Mouse (Mus musculus) stomach, embryonic 14.5 days (tissue): Measurements from ENCODE around the gene Nptn. TPM values are rescaled to one million over a fixed set of nuclear protein-coding genes. Genes with fewer than 3 reads are reported as not detected.

Experiments used
- ATAC-seq: fragments of 200-750 bp; cut with Nextera tagmentation; 2 replicates; pipeline ENCODE4 v1.8.0; 2017; ENCODE audit warnings: low read depth, moderate TSS enrichment; ENCODE audit not compliant: insufficient number of reproducible peaks, insufficient read depth, low FRiP score
- H3K27ac ChIP-seq: fragments of 300-500 bp; sonication (generic); 2 replicates; pipeline ENCODE4 v1.5.1; 2014; ENCODE audit warnings: mild to moderate bottlenecking, low read length, moderate library complexity, mixed read lengths
- H3K27me3 ChIP-seq: fragments of 300-500 bp; sonication (generic); 2 replicates; pipeline ENCODE4 v1.6.1; 2014; ENCODE audit warnings: low read length, control low read depth, mixed read lengths; ENCODE audit not compliant: control insufficient read depth, insufficient read depth
- H3K36me3 ChIP-seq: fragments of 300-500 bp; sonication (generic); 2 replicates; pipeline ENCODE4 v1.6.1; 2014; ENCODE audit warnings: mild to moderate bottlenecking, control low read depth, low read length, moderate library complexity, mixed read lengths; ENCODE audit not compliant: control insufficient read depth, insufficient read depth
- H3K4me1 ChIP-seq: fragments of 300-500 bp; sonication (generic); 2 replicates; pipeline ENCODE4 v1.6.1; 2014; ENCODE audit warnings: low read length, control low read depth, mixed read lengths; ENCODE audit not compliant: control insufficient read depth, insufficient read depth
- H3K4me2 ChIP-seq: fragments of 300-500 bp; sonication (generic); replicated peaks from 2 replicates; pipeline ENCODE4 v1.6.1; 2014; ENCODE audit warnings: low read depth, low read length, control low read depth
- H3K4me3 ChIP-seq: fragments of 300-500 bp; sonication (generic); 2 replicates; pipeline ENCODE4 v1.5.1; 2014; ENCODE audit warnings: low read depth, low read length, control low read depth
- H3K9ac ChIP-seq: fragments of 300-500 bp; sonication (generic); replicated peaks from 2 replicates; pipeline ENCODE4 v1.6.1; 2014; ENCODE audit warnings: low read depth, mild to moderate bottlenecking, control low read depth, low read length, moderate library complexity, mixed read lengths
- H3K9me3 ChIP-seq: fragments of 300-500 bp; sonication (generic); 2 replicates; pipeline ENCODE4 v1.6.1; 2016; ENCODE audit warnings: low read depth, low read length, control low read depth; ENCODE audit not compliant: control insufficient read depth
- WGBS: fragments of 180-500 bp; shearing (Covaris S2); extraction: QIAGEN DNeasy Blood & Tissue Kit; methylation state at CpG from one replicate; pipeline ENCODE4 v1.1.7; 2014; 5-methylcytosine and 5-hydroxymethylcytosine counted together
- polyA plus RNA-seq: library from polyadenylated mRNA; unstranded; fragments of >200 nt; fragmentation: Nextera tagmentation; extraction: Ambion mirVana; gene quantifications from 2 replicates; pipeline ENCODE4 v1.2.1, GENCODE M21; 2014

Nptn gene
- polyA plus RNA-seq, 1 experiment from 2014 or later, result 152 TPM

DNA sequence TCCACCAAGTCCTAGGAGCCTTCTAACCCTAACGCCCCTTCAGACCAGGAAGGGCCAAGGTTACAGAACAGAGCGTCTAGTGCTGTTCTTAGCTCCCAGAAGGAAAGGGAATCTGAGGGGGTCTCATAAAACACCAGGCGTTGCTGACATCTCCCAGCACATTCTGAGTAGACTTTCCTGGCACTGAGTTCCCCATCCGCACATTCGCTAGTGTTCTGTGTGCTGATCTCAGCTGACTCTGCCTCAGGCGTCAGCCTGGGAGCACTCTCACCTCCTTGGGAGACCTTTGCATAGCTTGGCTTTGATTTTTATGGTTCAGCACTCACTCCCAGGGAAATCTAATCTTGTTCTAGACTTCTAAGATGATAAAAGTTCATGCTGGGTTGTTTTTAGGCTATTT lies 93.3 kb downstream of the Nptn start:
- 66% methylated on average over 6 of the region's 6 CpGs for WGBS
- H3K9me3 ChIP-seq, result no peaks in the 10 kb centered on the region
- H3K4me1 ChIP-seq, result no peaks in the 10 kb centered on the region
- H3K27me3 ChIP-seq, result no peaks in the 10 kb centered on the region
- no peak overlapping the region for H3K4me3 ChIP-seq
- no peak for ATAC-seq
- H3K27ac ChIP-seq, result no peak overlapping the region
- no peak overlapping the region for H3K4me2 ChIP-seq
- no peak overlapping the region for H3K9ac ChIP-seq
- no peaks in the 10 kb centered on the region for H3K36me3 ChIP-seq

DNA sequence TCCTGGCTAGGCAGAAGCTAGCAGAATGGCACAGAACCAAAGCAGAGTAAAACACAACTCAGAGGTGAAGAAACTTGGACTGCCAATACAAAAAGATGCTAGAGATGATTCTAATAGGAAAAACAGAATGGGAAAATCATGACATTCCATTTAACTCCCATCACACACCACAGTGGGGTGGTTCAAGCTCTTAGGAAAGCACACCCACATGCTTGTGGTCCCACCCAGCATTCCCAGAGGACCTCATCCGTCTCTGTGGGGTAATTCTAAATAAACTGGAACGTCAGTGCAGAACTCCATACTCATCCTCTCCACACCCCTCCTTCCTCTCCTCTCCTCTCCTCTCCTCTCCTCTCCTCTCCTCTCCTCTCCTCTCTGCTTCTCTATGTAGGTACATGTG lies 99.4 kb downstream of the Nptn start:
- Histone ChIP-seq H3K4me3 (no peak overlapping the region), H3K36me3 (no peaks in the 10 kb centered on the region), H3K4me2 (no peak overlapping the region), H3K27me3 (no peaks in the 10 kb centered on the region), H3K9me3 (no peaks in the 10 kb centered on the region), H3K4me1 (no peaks in the 10 kb centered on the region), H3K9ac (no peak overlapping the region), H3K27ac (no peak overlapping the region)
- ATAC-seq, result no peak
- 40% methylated on average over 2 of the region's 2 CpGs for WGBS

DNA sequence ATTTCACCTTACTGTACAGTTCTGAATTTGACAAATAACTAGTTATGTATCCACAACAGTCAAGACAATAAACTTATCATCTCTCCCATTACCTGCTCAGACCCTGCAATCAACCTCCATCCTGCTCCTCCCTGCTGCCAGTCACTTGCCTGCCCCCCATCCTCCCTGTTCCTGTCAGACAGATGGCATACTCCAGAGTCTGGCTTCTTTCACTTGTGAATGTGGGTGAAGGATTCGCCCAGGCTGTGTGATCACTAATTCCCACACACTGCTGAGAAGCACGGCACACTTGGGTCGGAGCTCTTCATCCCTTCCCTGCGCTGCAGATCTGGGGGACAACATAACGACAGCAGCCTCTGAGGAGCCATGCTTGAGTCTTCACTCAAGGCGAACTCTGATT lies 100.1 kb downstream of the Nptn start:
- Histone ChIP-seq H3K36me3 (no peaks in the 10 kb centered on the region), H3K27me3 (no peaks in the 10 kb centered on the region), H3K9me3 (no peaks in the 10 kb centered on the region), H3K27ac (no peak overlapping the region), H3K9ac (no peak overlapping the region), H3K4me1 (no peaks in the 10 kb centered on the region; the same call in 1 of the 2 replicates), H3K4me2 (no peak overlapping the region), H3K4me3 (no peak overlapping the region)
- 63% methylated on average over 6 of the region's 6 CpGs for WGBS
- no peak for ATAC-seq

DNA sequence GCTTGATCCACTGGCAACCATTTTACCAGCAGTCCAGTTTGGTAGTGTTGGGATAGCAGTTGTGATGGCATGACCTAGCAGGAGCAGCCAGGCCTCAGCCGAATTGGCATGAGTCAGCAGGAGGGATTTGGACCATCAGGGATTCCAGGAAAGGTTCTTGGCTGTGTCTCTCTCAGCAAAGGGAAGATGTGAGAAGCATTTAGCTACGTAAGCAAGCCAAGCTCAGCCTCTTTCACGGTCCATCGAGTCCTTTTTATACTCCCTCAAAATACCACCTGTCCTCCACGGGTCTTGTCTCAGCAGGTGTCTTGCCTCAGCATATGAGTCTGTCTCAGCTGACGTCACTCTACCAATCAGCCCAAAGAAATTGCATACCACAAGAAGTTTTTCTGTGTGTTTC lies 101.3 kb downstream of the Nptn start:
- H3K27me3 ChIP-seq, result no peaks in the 10 kb centered on the region
- H3K4me1 ChIP-seq, result no peaks in the 10 kb centered on the region; the same call in 1 of the 2 replicates
- H3K27ac ChIP-seq, result no peak overlapping the region
- no peak overlapping the region for H3K4me3 ChIP-seq
- H3K36me3 ChIP-seq, result no peaks in the 10 kb centered on the region
- no peak overlapping the region for H3K9ac ChIP-seq
- 64% methylated on average over 6 of the region's 6 CpGs for WGBS
- no peaks in the 10 kb centered on the region for H3K9me3 ChIP-seq
- H3K4me2 ChIP-seq, result no peak overlapping the region
- no peak for ATAC-seq

DNA sequence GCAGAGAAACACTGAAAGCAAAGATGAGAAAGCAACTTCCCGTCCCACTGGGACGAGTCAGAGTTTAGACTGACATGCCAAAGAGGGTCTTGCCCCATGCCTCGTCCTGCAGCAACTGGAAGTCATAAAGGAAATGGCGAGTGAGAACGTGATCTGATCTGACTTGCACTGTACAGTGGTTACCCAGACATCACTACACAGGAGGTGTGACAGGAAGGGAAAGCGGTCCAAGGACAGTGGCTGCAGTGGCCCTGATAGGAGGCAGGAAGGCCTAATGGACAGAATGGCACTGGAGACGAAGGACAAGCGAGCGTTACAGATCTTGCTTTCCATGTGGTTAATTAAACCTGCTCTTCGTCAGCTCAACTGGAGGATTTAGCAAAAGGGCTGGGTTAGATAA lies 103.2 kb downstream of the Nptn start:
- H3K4me1 ChIP-seq, result no peaks in the 10 kb centered on the region; the same call in 1 of the 2 replicates
- H3K4me3 ChIP-seq, result no peak overlapping the region
- no peaks in the 10 kb centered on the region for H3K9me3 ChIP-seq
- ATAC-seq, result no peak
- 85% methylated on average over 10 of the region's 10 CpGs for WGBS
- H3K9ac ChIP-seq, result no peak overlapping the region
- H3K36me3 ChIP-seq, result no peaks in the 10 kb centered on the region
- no peak overlapping the region for H3K27ac ChIP-seq
- H3K4me2 ChIP-seq, result no peak overlapping the region
- no peaks in the 10 kb centered on the region for H3K27me3 ChIP-seq

DNA sequence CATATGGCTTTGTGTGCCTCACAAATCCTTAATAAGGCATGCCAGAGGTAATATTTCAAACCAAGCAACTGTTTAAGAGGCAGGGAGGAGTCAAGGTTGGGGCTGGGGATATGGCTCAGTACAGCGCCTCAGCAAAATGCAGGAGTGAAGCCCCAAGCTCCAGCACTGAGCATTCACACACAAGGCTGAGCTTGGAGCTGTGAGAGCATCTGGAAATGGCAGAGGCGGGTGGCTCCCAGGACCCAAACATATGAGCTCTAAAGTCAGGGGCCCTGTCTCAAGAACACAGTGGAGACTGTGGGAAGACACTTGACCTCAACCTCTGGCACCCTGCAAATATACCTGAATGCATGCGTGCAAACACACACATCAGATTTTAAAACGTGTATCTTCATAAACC lies 106.0 kb downstream of the Nptn start:
- Histone ChIP-seq H3K4me2 (no peak overlapping the region), H3K27ac (no peak overlapping the region), H3K4me1 (no peaks in the 10 kb centered on the region; the same call in 1 of the 2 replicates), H3K4me3 (no peak overlapping the region), H3K27me3 (no peaks in the 10 kb centered on the region), H3K36me3 (no peaks in the 10 kb centered on the region), H3K9me3 (no peaks in the 10 kb centered on the region), H3K9ac (no peak overlapping the region)
- ATAC-seq, result no peak
- 73% methylated on average over 4 of the region's 4 CpGs for WGBS

DNA sequence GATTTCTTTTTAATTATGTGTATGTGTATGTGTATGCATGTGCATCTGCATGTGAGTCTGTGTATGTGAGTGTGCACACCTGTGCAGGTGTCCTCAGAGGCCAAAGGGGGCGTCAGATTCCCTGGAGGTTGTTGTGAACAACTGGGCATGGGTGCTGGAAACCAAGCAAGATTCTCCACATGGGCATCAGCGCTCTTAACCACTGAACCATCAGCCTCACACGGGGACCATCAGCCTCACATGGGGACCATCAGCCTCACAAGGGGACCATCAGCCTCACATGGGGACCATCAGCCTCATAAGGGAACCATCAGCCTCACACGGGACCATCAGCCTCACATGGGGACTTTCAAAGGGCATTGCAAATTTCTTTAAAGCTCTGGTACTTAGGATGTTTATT lies 108.7 kb downstream of the Nptn start:
- H3K9me3 ChIP-seq, result no peaks in the 10 kb centered on the region
- no peak overlapping the region for H3K9ac ChIP-seq
- no peak overlapping the region for H3K27ac ChIP-seq
- no peaks in the 10 kb centered on the region for H3K27me3 ChIP-seq
- ATAC-seq, result no peak
- H3K4me3 ChIP-seq, result no peak overlapping the region
- WGBS, result 76% methylated on average over 4 of the region's 4 CpGs
- no peak overlapping the region for H3K4me2 ChIP-seq
- no peaks in the 10 kb centered on the region for H3K36me3 ChIP-seq
- H3K4me1 ChIP-seq, result no peaks in the 10 kb centered on the region; the same call in 1 of the 2 replicates

DNA sequence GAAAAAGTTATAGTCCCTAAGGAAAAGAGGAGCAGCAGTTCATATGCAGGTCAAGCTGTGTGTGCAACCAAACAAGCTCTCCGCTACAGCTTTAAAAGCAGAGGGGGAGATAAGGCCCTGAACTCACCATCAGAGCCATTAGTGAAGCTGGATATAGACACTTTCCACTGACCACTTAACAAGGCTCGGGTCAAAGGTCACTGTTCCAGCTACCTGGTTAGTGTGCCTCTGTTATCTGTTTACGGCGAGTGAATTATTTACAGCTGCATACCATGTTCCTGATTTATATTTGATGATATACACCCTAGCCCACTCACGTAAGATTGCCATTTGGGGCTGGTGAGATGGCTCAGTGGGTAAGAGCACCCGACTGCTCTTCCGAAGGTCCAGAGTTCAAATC lies 109.4 kb downstream of the Nptn start:
- no peaks in the 10 kb centered on the region; the same call in 1 of the 2 replicates for H3K4me1 ChIP-seq
- no peaks in the 10 kb centered on the region for H3K9me3 ChIP-seq
- H3K27ac ChIP-seq, result no peak overlapping the region
- no peak overlapping the region for H3K9ac ChIP-seq
- ATAC-seq, result no peak
- H3K4me2 ChIP-seq, result no peak overlapping the region
- H3K27me3 ChIP-seq, result no peaks in the 10 kb centered on the region
- H3K36me3 ChIP-seq, result no peaks in the 10 kb centered on the region
- 70% methylated on average over 7 of the region's 7 CpGs for WGBS
- no peak overlapping the region for H3K4me3 ChIP-seq

DNA sequence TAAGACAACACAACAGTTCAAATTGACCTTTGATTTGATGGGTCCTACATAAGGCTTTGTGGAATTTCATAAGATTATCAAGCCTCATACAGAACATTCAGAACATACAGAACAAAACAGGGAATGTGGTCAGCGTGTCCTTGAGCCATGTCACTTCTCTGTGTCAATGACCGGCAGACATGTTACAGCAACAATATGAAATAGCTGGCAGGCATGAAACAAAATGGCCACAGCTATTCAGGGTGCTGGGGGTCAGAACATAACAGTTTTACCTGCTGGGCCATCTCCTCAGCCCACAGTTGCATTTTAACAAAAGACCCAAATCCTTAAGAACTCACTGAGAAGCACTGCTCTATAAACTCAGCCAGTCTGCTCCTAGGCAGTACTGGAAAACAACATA lies 116.4 kb downstream of the Nptn start:
- no peak for ATAC-seq
- H3K9me3 ChIP-seq, result no peaks in the 10 kb centered on the region
- no peaks in the 10 kb centered on the region for H3K36me3 ChIP-seq
- no peak overlapping the region for H3K27ac ChIP-seq
- no peak overlapping the region for H3K9ac ChIP-seq
- no peak overlapping the region for H3K4me3 ChIP-seq
- no peaks in the 10 kb centered on the region for H3K4me1 ChIP-seq
- H3K27me3 ChIP-seq, result no peaks in the 10 kb centered on the region
- 97% methylated on average over 2 of the region's 2 CpGs for WGBS
- H3K4me2 ChIP-seq, result no peak overlapping the region
